Mouse (Mus musculus) intestine, postnatal 0 days (tissue): ENCODE measurements around the gene Snx11. TPM values are rescaled to one million over a fixed set of nuclear protein-coding genes. Genes with fewer than 3 reads are reported as not detected.

ENCODE experiments used
- ATAC-seq: fragments of 200-750 bp; cut with Nextera tagmentation; 2 replicates; pipeline ENCODE4 v1.8.0; 2017; ENCODE audit warnings: mild to moderate bottlenecking, moderate TSS enrichment, moderate library complexity
- H3K27ac ChIP-seq: fragments of 300-500 bp; sonication (generic); 2 replicates; pipeline ENCODE4 v1.5.1; 2014; ENCODE audit warnings: mild to moderate bottlenecking, low read depth, low read length, moderate library complexity
- H3K27me3 ChIP-seq: fragments of 300-500 bp; sonication (generic); replicated peaks from 2 replicates; pipeline ENCODE4 v1.6.1; 2014; ENCODE audit warnings: low read length, mixed read lengths; ENCODE audit not compliant: control insufficient read depth, insufficient read depth
- H3K36me3 ChIP-seq: fragments of 300-500 bp; sonication (generic); 2 replicates; pipeline ENCODE4 v1.6.1; 2014; ENCODE audit warnings: mild to moderate bottlenecking, moderate library complexity; ENCODE audit not compliant: control insufficient read depth, insufficient read depth
- H3K4me1 ChIP-seq: fragments of 300-500 bp; sonication (generic); replicated peaks from 2 replicates; pipeline ENCODE4 v1.6.1; 2014; ENCODE audit warnings: antibody characterized with exemption, low read length, mixed read lengths; ENCODE audit not compliant: control insufficient read depth, insufficient read depth
- H3K4me2 ChIP-seq: fragments of 300-500 bp; sonication (generic); replicated peaks from 2 replicates; pipeline ENCODE4 v1.6.1; 2014; ENCODE audit warnings: low read depth, mild to moderate bottlenecking, moderate library complexity
- H3K4me3 ChIP-seq: fragments of 300-500 bp; sonication (generic); 2 replicates; pipeline ENCODE4 v1.5.1; 2014; ENCODE audit warnings: low read depth, low read length
- H3K9ac ChIP-seq: fragments of 300-500 bp; sonication (generic); 2 replicates; pipeline ENCODE4 v1.6.1; 2014; ENCODE audit warnings: mild to moderate bottlenecking, low read depth, low read length
- H3K9me3 ChIP-seq: fragments of 300-500 bp; sonication (generic); 2 replicates; pipeline ENCODE4 v1.6.1; 2016; ENCODE audit warnings: mixed run types; ENCODE audit not compliant: control insufficient read depth
- CTCF ChIP-seq: sonication (generic); IDR thresholded peaks from 2 replicates; pipeline ENCODE4 v1.5.1; 2016; ENCODE audit warnings: low read depth, mild to moderate bottlenecking, control low read depth, antibody characterized with exemption, moderate library complexity
- WGBS: fragments of 180-500 bp; shearing (Covaris S2); extraction: QIAGEN DNeasy Blood & Tissue Kit; methylation state at CpG from one replicate; pipeline ENCODE4 v1.1.7; 2014; 5-methylcytosine and 5-hydroxymethylcytosine counted together
- polyA plus RNA-seq: library from polyadenylated mRNA; unstranded; fragments of >200 nt; fragmentation: Nextera tagmentation; extraction: Ambion mirVana; gene quantifications from 2 replicates; pipeline ENCODE4 v1.2.1, GENCODE M21; 2015

Gene Snx11
- polyA plus RNA-seq, 1 experiment from 2014 or later: 12.0 TPM

DNA sequence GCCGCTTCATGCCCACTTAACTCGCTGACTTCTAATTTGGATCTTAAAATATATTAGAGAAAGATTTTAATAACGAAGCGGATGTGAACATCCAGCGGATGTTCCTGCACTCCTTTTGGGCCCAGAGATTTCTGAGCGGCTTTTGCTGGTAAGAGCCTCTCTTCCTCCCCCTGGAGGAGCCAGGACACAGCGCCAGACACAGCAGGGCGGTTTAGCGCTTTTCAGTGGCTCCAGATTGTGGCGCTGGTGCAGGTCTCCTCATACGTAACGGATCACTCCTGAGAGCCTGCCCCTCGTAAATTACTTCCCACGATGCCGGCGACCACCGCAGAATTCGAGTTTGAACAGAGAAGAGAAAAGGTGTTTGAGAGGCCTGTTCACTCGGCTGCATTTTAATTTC lies 41.5 kb downstream of the Snx11 start:
- peak overlapping the region; percentile 27 for H3K4me2 ChIP-seq
- H3K4me3 ChIP-seq: peak overlapping the region; percentile 7; the same call in 1 of the 2 replicates
- H3K27me3 ChIP-seq: peaks cover 6% of the 10 kb centered on the region; the same call in 1 of the 2 replicates
- H3K36me3 ChIP-seq: no peaks in the 10 kb centered on the region
- no peak overlapping the region for H3K9ac ChIP-seq
- no peak overlapping the region for H3K27ac ChIP-seq
- 15% methylated on average over 19 of the region's 19 CpGs for WGBS
- no peaks in the 10 kb centered on the region for H3K9me3 ChIP-seq
- no peak for ATAC-seq
- peak; percentile 75 for TF ChIP-seq CTCF
- H3K4me1 ChIP-seq: no peaks in the 10 kb centered on the region

DNA sequence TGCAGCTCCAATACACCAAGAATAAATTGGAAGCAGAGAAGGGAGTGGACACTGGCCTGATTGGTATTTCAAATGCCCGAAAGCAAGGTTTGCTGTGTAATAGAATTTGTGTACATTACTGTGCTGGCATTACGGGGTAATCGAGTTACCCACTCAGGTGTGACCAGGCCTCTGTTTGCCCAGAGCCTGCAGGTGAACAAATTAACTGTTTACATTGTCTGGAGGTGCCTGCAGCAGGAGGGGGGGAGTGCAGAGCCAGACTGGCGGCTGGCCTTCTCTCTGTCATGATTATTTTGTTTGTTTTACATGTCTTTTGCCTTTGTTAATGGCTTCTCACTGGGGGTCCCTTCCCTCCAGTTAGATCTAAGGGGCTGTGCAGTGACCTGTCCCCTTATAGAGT lies 44.7 kb downstream of the Snx11 start:
- Histone ChIP-seq H3K36me3 (no peaks in the 10 kb centered on the region), H3K27me3 (no peaks in the 10 kb centered on the region), H3K9ac (no peak overlapping the region), H3K4me3 (no peak overlapping the region), H3K9me3 (no peaks in the 10 kb centered on the region), H3K4me1 (no peaks in the 10 kb centered on the region), H3K27ac (no peak overlapping the region), H3K4me2 (no peak overlapping the region)
- TF ChIP-seq CTCF: no peak
- WGBS: 28% methylated on average over 4 of the region's 4 CpGs
- ATAC-seq: no peak; the same call in 1 of the 2 replicates

DNA sequence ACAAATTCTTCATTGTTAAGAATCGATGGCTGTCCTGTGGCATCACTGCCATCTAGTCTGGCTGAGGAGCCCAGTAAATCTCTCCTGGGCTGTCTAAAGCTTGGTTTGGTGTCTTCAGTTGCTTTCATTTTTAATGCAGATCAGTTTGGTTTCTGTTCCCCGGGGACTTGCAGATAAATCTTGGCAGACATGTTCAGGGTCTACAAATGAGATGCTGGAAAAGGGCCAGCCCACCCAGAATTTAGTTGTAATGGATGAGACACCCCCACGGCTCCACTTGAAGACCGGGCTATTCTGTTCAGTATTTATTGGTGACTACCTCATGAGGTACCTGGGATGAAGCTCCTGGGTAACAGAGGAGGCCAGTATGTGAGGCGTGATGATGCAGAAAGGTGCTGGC lies 47.0 kb downstream of the Snx11 start:
- no peak overlapping the region for H3K27ac ChIP-seq
- 67% methylated on average over 5 of the region's 5 CpGs for WGBS
- no peak overlapping the region for H3K9ac ChIP-seq
- no peak overlapping the region for H3K4me3 ChIP-seq
- H3K36me3 ChIP-seq: no peaks in the 10 kb centered on the region
- H3K4me2 ChIP-seq: no peak overlapping the region
- no peak for TF ChIP-seq CTCF
- H3K4me1 ChIP-seq: no peaks in the 10 kb centered on the region
- H3K27me3 ChIP-seq: no peaks in the 10 kb centered on the region
- no peaks in the 10 kb centered on the region for H3K9me3 ChIP-seq
- no peak for ATAC-seq

DNA sequence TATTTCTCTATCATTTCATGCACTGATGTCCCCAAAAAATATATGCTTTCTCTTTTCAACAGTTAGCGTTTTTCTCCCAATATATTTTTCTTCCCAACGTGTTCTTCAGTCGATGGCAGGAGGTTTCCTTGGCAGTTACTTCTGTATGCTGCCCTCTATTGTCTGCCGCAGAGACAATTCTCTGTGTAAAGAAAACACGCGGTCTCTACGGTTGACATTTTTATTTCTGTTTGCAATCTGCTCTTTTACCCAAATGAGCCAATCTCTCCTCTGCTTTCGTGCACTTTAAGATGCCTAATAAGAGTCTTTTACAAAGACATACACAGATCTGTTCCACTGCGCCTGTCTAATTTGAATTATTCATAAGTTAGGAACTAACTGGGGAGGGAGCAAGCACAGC lies 47.9 kb downstream of the Snx11 start:
- TF ChIP-seq CTCF: peak; percentile 51
- H3K36me3 ChIP-seq: no peaks in the 10 kb centered on the region
- no peak overlapping the region for H3K9ac ChIP-seq
- no peak overlapping the region for H3K27ac ChIP-seq
- H3K4me1 ChIP-seq: no peaks in the 10 kb centered on the region
- H3K4me2 ChIP-seq: no peak overlapping the region
- WGBS: 34% methylated on average over 9 of the region's 9 CpGs
- no peak for ATAC-seq
- H3K9me3 ChIP-seq: no peaks in the 10 kb centered on the region
- H3K27me3 ChIP-seq: no peaks in the 10 kb centered on the region
- no peak overlapping the region for H3K4me3 ChIP-seq

DNA sequence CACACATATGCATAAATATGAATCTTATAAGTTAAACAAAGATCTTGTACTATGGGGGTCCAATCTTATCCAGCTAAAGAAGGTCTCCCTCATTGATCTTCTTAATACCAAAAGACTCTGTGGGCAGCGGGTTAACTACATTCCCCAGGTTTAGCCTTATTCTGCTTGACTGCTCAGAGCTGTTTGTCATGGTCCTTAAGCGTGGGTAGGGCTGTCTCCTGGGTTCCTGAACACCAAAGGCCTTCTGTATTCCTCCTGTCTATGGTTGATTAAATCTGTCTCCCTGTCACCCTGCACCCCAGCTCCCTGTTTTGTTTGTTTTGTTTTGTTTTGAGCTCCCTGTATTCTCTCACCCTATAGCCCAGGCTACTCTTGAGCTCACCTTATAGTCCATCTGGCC lies 48.8 kb downstream of the Snx11 start:
- Histone ChIP-seq H3K27ac (no peak overlapping the region), H3K4me1 (no peaks in the 10 kb centered on the region), H3K27me3 (no peaks in the 10 kb centered on the region), H3K4me3 (no peak overlapping the region), H3K36me3 (no peaks in the 10 kb centered on the region), H3K9ac (no peak overlapping the region), H3K4me2 (no peak overlapping the region), H3K9me3 (no peaks in the 10 kb centered on the region)
- TF ChIP-seq CTCF: no peak
- 87% methylated on average over 2 of the region's 2 CpGs for WGBS
- no peak for ATAC-seq

DNA sequence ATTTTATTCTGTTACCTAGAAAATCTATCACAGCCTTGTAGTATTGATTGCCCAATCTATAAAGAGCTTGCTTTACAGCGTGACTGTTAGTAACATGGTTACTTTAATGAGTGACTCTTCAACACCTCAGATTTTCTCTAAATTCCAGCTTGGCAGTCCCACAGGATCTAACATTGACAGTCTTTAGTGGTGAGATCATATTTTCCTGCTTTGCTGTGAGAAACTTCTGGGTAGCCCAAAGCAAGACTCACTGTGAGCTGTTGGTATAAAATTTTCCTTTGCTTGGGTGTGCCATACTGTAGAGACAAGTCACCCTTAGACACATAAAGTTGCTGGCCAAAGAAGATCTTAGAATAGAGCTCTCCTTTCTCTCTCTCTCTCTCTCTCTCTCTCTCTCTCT lies 51.5 kb downstream of the Snx11 start:
- no peaks in the 10 kb centered on the region for H3K9me3 ChIP-seq
- ATAC-seq: no peak
- TF ChIP-seq CTCF: no peak
- no peak overlapping the region for H3K4me3 ChIP-seq
- no peak overlapping the region for H3K4me2 ChIP-seq
- WGBS: 65% methylated on average over 1 of the region's 1 CpGs
- H3K27ac ChIP-seq: no peak overlapping the region
- no peaks in the 10 kb centered on the region for H3K4me1 ChIP-seq
- H3K27me3 ChIP-seq: no peaks in the 10 kb centered on the region
- H3K9ac ChIP-seq: no peak overlapping the region
- no peaks in the 10 kb centered on the region for H3K36me3 ChIP-seq

DNA sequence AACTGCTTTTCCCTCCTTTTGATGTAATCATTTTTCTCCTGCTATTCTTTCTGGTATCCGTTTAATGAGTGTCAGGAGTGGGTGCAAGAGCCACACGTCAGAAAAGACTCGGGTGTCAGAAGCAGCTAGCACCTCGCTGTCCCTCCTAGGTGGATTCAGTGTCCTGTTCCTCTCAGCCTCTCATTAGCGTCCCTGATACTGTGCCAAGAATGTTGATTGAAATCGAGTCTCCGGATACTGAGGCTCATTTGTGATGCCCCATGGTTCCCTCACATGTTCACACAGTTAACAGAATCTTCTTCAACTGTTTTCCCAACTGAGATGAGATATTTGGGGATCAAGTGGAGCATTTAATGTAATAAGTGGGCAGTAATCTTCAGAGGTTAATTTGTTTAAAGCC lies 58.8 kb downstream of the Snx11 start:
- no peaks in the 10 kb centered on the region for H3K36me3 ChIP-seq
- no peak overlapping the region for H3K4me2 ChIP-seq
- H3K4me1 ChIP-seq: no peaks in the 10 kb centered on the region
- H3K9ac ChIP-seq: no peak overlapping the region
- no peak overlapping the region for H3K4me3 ChIP-seq
- H3K9me3 ChIP-seq: no peaks in the 10 kb centered on the region
- H3K27ac ChIP-seq: no peak overlapping the region
- WGBS: 66% methylated on average over 7 of the region's 7 CpGs
- no peaks in the 10 kb centered on the region for H3K27me3 ChIP-seq
- ATAC-seq: no peak
- TF ChIP-seq CTCF: no peak

Other genes starting within 250 kb of the Snx11 start
- 39.3 and 41.6 TPM in 2 replicates for gene Cbx1, start 11.6 kb upstream of the Snx11 start, polyA plus RNA-seq
- 31.6 and 35.0 TPM in 2 replicates for gene Nfe2l1, start 52.4 kb upstream of the Snx11 start, polyA plus RNA-seq
- gene Copz2, start 72.3 kb upstream of the Snx11 start, polyA plus RNA-seq: 46.8 and 47.6 TPM in 2 replicates
- gene Cdk5rap3, start 138.9 kb upstream of the Snx11 start, polyA plus RNA-seq: 64.1 and 68.9 TPM in 2 replicates
- gene Prr15l, start 150.5 kb upstream of the Snx11 start, polyA plus RNA-seq: 138 and 141 TPM in 2 replicates
- gene Pnpo, start 166.4 kb upstream of the Snx11 start, polyA plus RNA-seq: 145 and 158 TPM in 2 replicates
- 7.7 and 8.2 TPM in 2 replicates for gene Sp2, start 205.4 kb upstream of the Snx11 start, polyA plus RNA-seq
- 0.04 TPM in 1 of 2 replicates, not detected in the other for gene Sp6, start 235.8 kb upstream of the Snx11 start, polyA plus RNA-seq